Comparison of ENCODE assay signal across 9 mouse cellular contexts in genomic region chr2:181659609-181660055, GRCm38 (mm10). TPM values are rescaled to one million over a fixed set of nuclear protein-coding genes. Genes with fewer than 3 reads are reported as not detected.
DNase-seq lines count a peak whose midpoint lies in the region; ATAC-seq and TF ChIP-seq lines count a peak whose summit lies in the region.
"Had no signal": no experiment of that assay in that cellular context is flagged by ENCODE, and none has a peak within 500 bp of the region (broad histone marks: within the 10 kb centered on the region; RNA-seq: fewer than 3 reads in every experiment).

No protein-coding gene starts in this region.

- no peak for TF ChIP-seq EP300 in MEL (IDR thresholded peaks at IDR 0.05; ENCODE audit: low read depth in 1 of 2, low read length in 2 of 2)

- TF ChIP-seq RAD21 in MEL (IDR thresholded peaks at IDR 0.05; ENCODE audit: low read depth, low read length), result peak; percentile 71

- DNase-seq in MEL (ENCODE audit: low read depth, low spot score), result peak; percentile 77
- peak; percentile 68 to 80 for DNase-seq in cerebellum, adult 2 months
- DNase-seq in layer of hippocampus, adult 9-10 months (ENCODE audit: low spot score), result peak; percentile 86
- DNase-seq in ovary, adult 18-20 months (ENCODE audit: low spot score), result peak; percentile 72
- peak; percentile 51 to 71 for DNase-seq in thymus, postnatal 10 days (ENCODE audit: low spot score in 2 of 2)

- peak; percentile 82 to 86 (median 82) for TF ChIP-seq CTCF in MEL (IDR thresholded peaks at IDR 0.05 in 2 of 3, conservative IDR thresholded peaks at IDR 0.05 in 1 of 3; ENCODE audit: control insufficient read depth in 1 of 3, insufficient read depth in 1 of 3, low read depth in 2 of 3, low read length in 3 of 3, poor library complexity in 1 of 3, severe bottlenecking in 1 of 3)
- peak; percentile 83 for TF ChIP-seq CTCF in cerebellum, adult 2 months (IDR thresholded peaks at IDR 0.05; ENCODE audit: borderline replicate concordance, insufficient read depth, low read depth, low read length)

- no peak overlapping the region for H3K27ac ChIP-seq in MEL (ENCODE audit: control insufficient read depth, low read depth, low read length)
- H3K27ac ChIP-seq in cerebellum, adult 2 months (ENCODE audit: insufficient read depth, low read length), result no peak overlapping the region
- peak overlapping the region; percentile 11; the same call in 1 of the 2 replicates for H3K27ac ChIP-seq in lung, embryonic 16.5 days (ENCODE audit: low read length)
- H3K27ac ChIP-seq: limb, embryonic 15.5 days had no signal

- TF ChIP-seq POLR2A in MEL (IDR thresholded peaks at IDR 0.05; ENCODE audit: control insufficient read depth in 1 of 2, insufficient read depth in 1 of 2, low read depth in 1 of 2, low read length in 2 of 2, poor library complexity in 1 of 2), result no peak
- TF ChIP-seq POLR2A in cerebellum, adult 2 months (IDR thresholded peaks at IDR 0.05; ENCODE audit: borderline replicate concordance, insufficient read depth, low read length), result no peak

- H3K9ac ChIP-seq in MEL (ENCODE audit: control insufficient read depth, low read depth, low read length, poor library complexity, severe bottlenecking), result no peak overlapping the region
- H3K9ac ChIP-seq in lung, embryonic 16.5 days (ENCODE audit: low read length), result no peak overlapping the region; the same call in 1 of the 2 replicates
- H3K9ac ChIP-seq: limb, embryonic 15.5 days had no signal

- 8% methylated on average over 9 of the region's 9 CpGs for whole genome bisulfite sequencing in cerebellum, adult 2 months
- WGBS in lung, embryonic 16.5 days, result 8% methylated on average over 9 of the region's 9 CpGs

- H3K79me2 ChIP-seq in MEL (ENCODE audit: control insufficient read depth, insufficient read depth, low read length, poor library complexity), result no peaks in the 10 kb centered on the region

- peaks cover 0 to 12% of the 10 kb centered on the region in 2 experiments; a peak in 2 of 4 replicates for H3K4me1 ChIP-seq in MEL (ENCODE audit: control insufficient read depth in 1 of 2, insufficient read depth in 2 of 2, low read length in 2 of 2)
- peaks cover 8% of the 10 kb centered on the region; the same call in 1 of the 2 replicates for H3K4me1 ChIP-seq in cerebellum, adult 2 months (ENCODE audit: control insufficient read depth, insufficient read depth, low read length)
- peaks cover 3% of the 10 kb centered on the region for H3K4me1 ChIP-seq in lung, embryonic 16.5 days (replicated peaks; ENCODE audit: control insufficient read depth, insufficient read depth, low read length)

- H3K9me3 ChIP-seq in MEL (replicated peaks; ENCODE audit: insufficient read depth, low read length), result no peaks in the 10 kb centered on the region
- H3K9me3 ChIP-seq in lung, embryonic 16.5 days (ENCODE audit: control insufficient read depth, low read length), result no peaks in the 10 kb centered on the region
- H3K9me3 ChIP-seq: limb, embryonic 15.5 days had no signal

- H3K4me3 ChIP-seq in MEL (ENCODE audit: control insufficient read depth in 1 of 2, insufficient read depth in 1 of 2, low read depth in 2 of 2, low read length in 2 of 2), result no peak overlapping the region
- H3K4me3 ChIP-seq in cerebellum, adult 2 months (replicated peaks; ENCODE audit: insufficient read depth, low read depth, low read length), result no peak overlapping the region
- no peak overlapping the region for H3K4me3 ChIP-seq in lung, embryonic 16.5 days (ENCODE audit: low read length)
- H3K4me3 ChIP-seq: limb, embryonic 15.5 days had no signal

- H3K36me3 ChIP-seq in MEL (ENCODE audit: control insufficient read depth in 1 of 2, insufficient read depth in 2 of 2, low read length in 2 of 2), result no peaks in the 10 kb centered on the region; a peak in 1 of 4 replicates
- peaks cover 11% of the 10 kb centered on the region for H3K36me3 ChIP-seq in lung, embryonic 16.5 days (ENCODE audit: control insufficient read depth, insufficient read depth, low read length)

- no peak overlapping the region for H3K4me2 ChIP-seq in lung, embryonic 16.5 days (ENCODE audit: low read depth, low read length)
- H3K4me2 ChIP-seq: limb, embryonic 15.5 days had no signal

- ATAC-seq in frontal cortex, adult (ENCODE audit: low TSS enrichment), result peak; percentile 77
- peak; percentile 89 to 90 for ATAC-seq in hematopoietic stem cell, adult 5-6 weeks (replicated peaks in 1 of 2; ENCODE audit: insufficient read depth in 1 of 2, low FRiP score in 2 of 2, low TSS enrichment in 1 of 2, low read depth in 1 of 2, poor library complexity in 2 of 2, severe bottlenecking in 2 of 2)
- ATAC-seq in lung, embryonic 16.5 days (ENCODE audit: low read depth), result peak; percentile 86

- H3K27me3 ChIP-seq in MEL (ENCODE audit: control insufficient read depth in 1 of 2, insufficient read depth in 2 of 2, low read length in 2 of 2), result no peaks in the 10 kb centered on the region
- no peaks in the 10 kb centered on the region for H3K27me3 ChIP-seq in cerebellum, adult 2 months (ENCODE audit: control insufficient read depth, insufficient read depth, low read length)
- no peaks in the 10 kb centered on the region for H3K27me3 ChIP-seq in lung, embryonic 16.5 days (ENCODE audit: control insufficient read depth, insufficient read depth, low read depth, low read length)
- H3K27me3 ChIP-seq: limb, embryonic 15.5 days had no signal

TF ChIP-seq in MEL, 35 proteins besides CTCF, POLR2A, EP300 and RAD21:
- no peak for TF ChIP-seq CHD2 (IDR thresholded peaks at IDR 0.05; ENCODE audit: low read length)
- TF ChIP-seq ZC3H11A (IDR thresholded peaks at IDR 0.05; ENCODE audit: low read depth, low read length), result peak; percentile 69
- peak; percentile 94 for TF ChIP-seq SMC3 (IDR thresholded peaks at IDR 0.05; ENCODE audit: low read depth, low read length)
- peak; percentile 71; the same call in 1 of the 2 replicates for TF ChIP-seq MAZ (IDR thresholded peaks at IDR 0.05; ENCODE audit: low read depth, low read length)
- TF ChIP-seq ETS1 (IDR thresholded peaks at IDR 0.05; ENCODE audit: low read depth, low read length), result no peak
- TF ChIP-seq HCFC1 (IDR thresholded peaks at IDR 0.05; ENCODE audit: low read depth, low read length), result no peak
- no peak for TF ChIP-seq ZKSCAN1 (IDR thresholded peaks at IDR 0.05; ENCODE audit: low read depth, low read length)
TF ChIP-seq in MEL: peak in this region for 3.

RNA-seq across cellular contexts. Expression of gene Gm29797, which starts 2.8 kb away (rescaled TPM):
- total RNA-seq in MEL (2012; rRNA removed), result not detected in 2 replicates
- polyA plus RNA-seq in MEL (2012; ENCODE audit: insufficient read depth in 1 of 2, insufficient read length in 2 of 2, low read depth in 1 of 2, low replicate concordance in 2 of 2, missing spikeins in 1 of 2), result not detected
- polyA plus RNA-seq in cerebellum, adult 2 months (2012; rRNA removed), result 0.21 and 0.26 TPM in 2 replicates
- total RNA-seq in hematopoietic stem cell, adult 5-6 weeks (2017), result not detected in 2 replicates
- 0.21 and 0.49 TPM in 2 replicates for polyA plus RNA-seq in lung, embryonic 16.5 days (2015; fragmentation: Nextera tagmentation; extraction: Ambion mirVana)
- polyA plus RNA-seq: limb, embryonic 15.5 days had no signal

RNA-seq across cellular contexts. Expression of gene Sox18, which starts 11.8 kb away (rescaled TPM):
- not detected in 2 replicates for total RNA-seq in MEL (2012; rRNA removed)
- polyA plus RNA-seq in MEL (2012; ENCODE audit: insufficient read depth in 1 of 2, insufficient read length in 2 of 2, low read depth in 1 of 2, low replicate concordance in 2 of 2, missing spikeins in 1 of 2), result under 1 TPM in 1 of 2 experiments, not detected in 1; 0.04 TPM
- polyA plus RNA-seq in cerebellum, adult 2 months (2012; rRNA removed), result 15.1 and 17.8 TPM in 2 replicates
- total RNA-seq in hematopoietic stem cell, adult 5-6 weeks (2017), result 0.25 TPM in 1 of 2 replicates, not detected in the other
- 84.1 and 84.8 TPM in 2 replicates for polyA plus RNA-seq in lung, embryonic 16.5 days (2015; fragmentation: Nextera tagmentation; extraction: Ambion mirVana)

RNA-seq across cellular contexts. Expression of gene Tcea2, which starts 20.5 kb away (rescaled TPM):
- total RNA-seq in MEL (2012; rRNA removed), result 6.7 and 7.3 TPM in 2 replicates
- 10 to 100 TPM in 1 of 2 experiments, not detected in 1; 17.0 TPM for polyA plus RNA-seq in MEL (2012; ENCODE audit: insufficient read depth in 1 of 2, insufficient read length in 2 of 2, low read depth in 1 of 2, low replicate concordance in 2 of 2, missing spikeins in 1 of 2)
- 128 and 138 TPM in 2 replicates for polyA plus RNA-seq in cerebellum, adult 2 months (2012; rRNA removed)
- total RNA-seq in hematopoietic stem cell, adult 5-6 weeks (2017), result 9.1 and 22.7 TPM in 2 replicates
- polyA plus RNA-seq in lung, embryonic 16.5 days (2015; fragmentation: Nextera tagmentation; extraction: Ambion mirVana), result 19.3 and 19.7 TPM in 2 replicates

RNA-seq across cellular contexts. Expression of gene Rgs19, which starts 34.1 kb away (rescaled TPM):
- total RNA-seq in MEL (2012; rRNA removed), result 45.5 and 46.2 TPM in 2 replicates
- 100 to 1,000 TPM in 1 of 2 experiments, not detected in 1; 157 TPM for polyA plus RNA-seq in MEL (2012; ENCODE audit: insufficient read depth in 1 of 2, insufficient read length in 2 of 2, low read depth in 1 of 2, low replicate concordance in 2 of 2, missing spikeins in 1 of 2)
- polyA plus RNA-seq in cerebellum, adult 2 months (2012; rRNA removed), result 29.2 and 30.6 TPM in 2 replicates
- 89.7 and 90.4 TPM in 2 replicates for total RNA-seq in hematopoietic stem cell, adult 5-6 weeks (2017)
- 59.8 and 63.4 TPM in 2 replicates for polyA plus RNA-seq in lung, embryonic 16.5 days (2015; fragmentation: Nextera tagmentation; extraction: Ambion mirVana)

RNA-seq across cellular contexts. Expression of gene Lkaaear1, which starts 38.6 kb away (rescaled TPM):
- not detected in 2 replicates for total RNA-seq in MEL (2012; rRNA removed)
- polyA plus RNA-seq in MEL (2012; ENCODE audit: insufficient read depth in 1 of 2, insufficient read length in 2 of 2, low read depth in 1 of 2, low replicate concordance in 2 of 2, missing spikeins in 1 of 2), result not detected
- polyA plus RNA-seq in cerebellum, adult 2 months (2012; rRNA removed), result not detected in 2 replicates
- total RNA-seq in hematopoietic stem cell, adult 5-6 weeks (2017), result not detected in 2 replicates
- polyA plus RNA-seq in lung, embryonic 16.5 days (2015; fragmentation: Nextera tagmentation; extraction: Ambion mirVana), result not detected in 2 replicates
- polyA plus RNA-seq: limb, embryonic 15.5 days had no signal

Comparison
In these comparisons a context has a peak if more than half of its experiments do, and no peak if none do; other contexts are left out.
1. RNA of gene Sox18, which starts 11.8 kb away (polyA plus RNA-seq): 84.1 to 84.8 TPM in lung, embryonic 16.5 days and 15.1 to 17.8 TPM in cerebellum, adult 2 months; 0.04 TPM in MEL; every median in the first group is over 10 times any median in the second.
2. Peak in every context shown above with its lines, with median percentiles within 50 percentile points of each other: DNase-seq and ATAC-seq.